Mouse (Mus musculus) ES-E14 (cell line): ENCODE measurements around the gene Foxj2. TPM values are rescaled to one million over a fixed set of nuclear protein-coding genes. Genes with fewer than 3 reads are reported as not detected.

ENCODE experiments used
- DNase-seq: peaks from one replicate; pipeline ENCODE4 v3.0.0-alpha.2; 2013; ENCODE audit warnings: low read depth, low spot score
- H3K27ac ChIP-seq: 2 replicates; pipeline ENCODE4 v1.5.1; 2012; ENCODE audit warnings: low read depth, mild to moderate bottlenecking, low read length, moderate library complexity, mixed read lengths; ENCODE audit not compliant: poor library complexity, insufficient read depth, severe bottlenecking
- H3K36me3 ChIP-seq: 2 replicates; pipeline ENCODE4 v1.6.1; 2012; ENCODE audit warnings: mild to moderate bottlenecking, low read length, moderate library complexity, mixed read lengths; ENCODE audit not compliant: control insufficient read depth, poor library complexity, insufficient read depth, severe bottlenecking
- H3K4me1 ChIP-seq, 2 experiments: fragments of 150-350 bp in 1 of 2; sonication (generic) in 1 of 2; 2 replicates each; pipeline ENCODE4 v1.6.1; 2012; ENCODE audit warnings: low read length in 2 of 2, mild to moderate bottlenecking in 1 of 2, mixed read lengths in 1 of 2; ENCODE audit not compliant: control insufficient read depth in 2 of 2, insufficient read depth in 2 of 2, poor library complexity in 1 of 2
- H3K4me3 ChIP-seq, 2 experiments: fragments of 150-350 bp in 1 of 2; sonication (generic) in 1 of 2; 2 replicates each; pipeline ENCODE4 v1.5.1; 2012; ENCODE audit warnings: low read length in 2 of 2, low read depth in 1 of 2, mild to moderate bottlenecking in 1 of 2, mixed read lengths in 1 of 2; ENCODE audit not compliant: insufficient read depth in 1 of 2, poor library complexity in 1 of 2, severe bottlenecking in 1 of 2
- H3K9ac ChIP-seq: 2 replicates; pipeline ENCODE4 v1.6.1; 2012; ENCODE audit warnings: low read depth, mild to moderate bottlenecking, low read length, mixed read lengths; ENCODE audit not compliant: poor library complexity, insufficient read depth, severe bottlenecking
- H3K9me3 ChIP-seq: fragments of 150-350 bp; sonication (generic); 2 replicates; pipeline ENCODE4 v1.6.1; 2012; ENCODE audit warnings: low read depth, mild to moderate bottlenecking, low read length; ENCODE audit not compliant: control insufficient read depth, insufficient read depth
- CHD2 ChIP-seq: IDR thresholded peaks from 2 replicates; pipeline ENCODE4 v1.6.1; 2014; ENCODE audit warnings: mild to moderate bottlenecking, low read depth, low read length, inconsistent platforms
- HCFC1 ChIP-seq: IDR thresholded peaks from 2 replicates; pipeline ENCODE4 v1.6.1; 2012; ENCODE audit warnings: low read length, inconsistent platforms, borderline replicate concordance; ENCODE audit not compliant: insufficient read depth
- MAFK ChIP-seq: IDR thresholded peaks from 2 replicates; pipeline ENCODE4 v1.6.1; 2014; ENCODE audit warnings: mild to moderate bottlenecking, low read depth, low read length, inconsistent platforms; ENCODE audit not compliant: insufficient read depth
- ZC3H11A ChIP-seq: IDR thresholded peaks from 2 replicates; pipeline ENCODE4 v1.6.1; 2012; ENCODE audit warnings: low read depth, mild to moderate bottlenecking, inconsistent platforms, low read length, borderline replicate concordance
- ZNF384 ChIP-seq: IDR thresholded peaks from 2 replicates; pipeline ENCODE4 v1.6.1; 2012; ENCODE audit warnings: low read depth, low read length, inconsistent platforms
- in situ Hi-C, 2 experiments: fragments of 600-800 bp; cut with MboI; formaldehyde crosslinking; loops; one replicate each; pipeline ENCODE4 v1.15.1; 2025; ENCODE audit warnings: low sequenced_read_pairs in 2 of 2, inconsistent platforms in 1 of 2; ENCODE audit not compliant: unreplicated experiment in 2 of 2
- total RNA-seq: library from RNA; depleted of rRNA; stranded (reverse); fragments of 300-350 nt; gene quantifications from 2 replicates; pipeline ENCODE4 v1.2.3, GENCODE M21; 2012

Gene Foxj2
- total RNA-seq, 1 experiment = 1.7 TPM

- no peak for DNase-seq
- Histone ChIP-seq H3K4me1 (no peaks in the 10 kb centered on the region), H3K36me3 (no peaks in the 10 kb centered on the region), H3K27ac (no peak within 1 kb of the TSS), H3K4me3 (no peak within 1 kb of the TSS), H3K9me3 (no peaks in the 10 kb centered on the region), H3K9ac (no peak within 1 kb of the TSS)
- TF ChIP-seq CHD2 = no peak
- no peak for TF ChIP-seq HCFC1
- TF ChIP-seq MAFK = no peak
- TF ChIP-seq ZC3H11A = no peak
- TF ChIP-seq ZNF384 = no peak
- in situ Hi-C loops = no loop called here
Measured at GRCm38 (mm10) chr6:122855955-122856354, 36.2 kb downstream of the Foxj2 start, which contains the start of gene C3ar1. Gene C3ar1, minus strand, starts transcription at chr6:122856161.

GRCm38 (mm10) chr6:122862434-122862833 lies 42.7 kb downstream of the Foxj2 start:
- no peak for TF ChIP-seq HCFC1
- TF ChIP-seq MAFK = no peak
- no peak for TF ChIP-seq ZC3H11A
- TF ChIP-seq ZNF384 = no peak
- no peak for TF ChIP-seq CHD2

GRCm38 (mm10) chr6:122862871-122863270 lies 43.2 kb downstream of the Foxj2 start:
- H3K36me3 ChIP-seq = no peaks in the 10 kb centered on the region
- H3K4me1 ChIP-seq = no peaks in the 10 kb centered on the region
- H3K9ac ChIP-seq = no peak overlapping the region
- no peak overlapping the region for H3K27ac ChIP-seq
- DNase-seq = no peak
- in situ Hi-C loops = no loop called here
- TF ChIP-seq ZNF384 = no peak
- TF ChIP-seq ZC3H11A = no peak
- TF ChIP-seq HCFC1 = no peak
- no peak overlapping the region for H3K4me3 ChIP-seq
- no peaks in the 10 kb centered on the region for H3K9me3 ChIP-seq

More at GRCm38 (mm10) chr6:122862434-122862833, 42.7 kb downstream of the Foxj2 start:
- no peak for DNase-seq
- Histone ChIP-seq H3K27ac (no peak overlapping the region), H3K9ac (no peak overlapping the region), H3K4me1 (no peaks in the 10 kb centered on the region), H3K9me3 (no peaks in the 10 kb centered on the region), H3K4me3 (no peak overlapping the region), H3K36me3 (no peaks in the 10 kb centered on the region)
- in situ Hi-C loops = no loop called here

- H3K9ac ChIP-seq = no peak overlapping the region
- no peak for DNase-seq
- no peak overlapping the region for H3K4me3 ChIP-seq
- no peaks in the 10 kb centered on the region for H3K4me1 ChIP-seq
- no peaks in the 10 kb centered on the region for H3K9me3 ChIP-seq
- no peak overlapping the region for H3K27ac ChIP-seq
- in situ Hi-C loops = no loop called here
- H3K36me3 ChIP-seq = no peaks in the 10 kb centered on the region
- no peak for TF ChIP-seq HCFC1
- TF ChIP-seq ZC3H11A = no peak
- no peak for TF ChIP-seq MAFK
- TF ChIP-seq ZNF384 = no peak
- TF ChIP-seq CHD2 = no peak
Measured at GRCm38 (mm10) chr6:122867914-122868313, 48.2 kb downstream of the Foxj2 start.

GRCm38 (mm10) chr6:122869846-122870245 lies 50.1 kb downstream of the Foxj2 start:
- H3K27ac ChIP-seq = no peak overlapping the region
- in situ Hi-C loops = no loop called here
- TF ChIP-seq HCFC1 = no peak
- no peak for TF ChIP-seq ZNF384
- no peak for TF ChIP-seq CHD2
- no peak for TF ChIP-seq ZC3H11A
- no peak for TF ChIP-seq MAFK
- H3K9ac ChIP-seq = no peak overlapping the region
- no peak for DNase-seq
- H3K4me3 ChIP-seq = no peak overlapping the region
- H3K9me3 ChIP-seq = no peaks in the 10 kb centered on the region
- H3K4me1 ChIP-seq = no peaks in the 10 kb centered on the region
- no peaks in the 10 kb centered on the region for H3K36me3 ChIP-seq
